Mouse (Mus musculus) MN1 (cell line): Measurements from ENCODE around the gene Sgpp1.
A peak's percentile ranks its signal among the peaks of the same experiment; 100 is the strongest.
"Not testable (repeated sequence)": the region's sequence is repeated elsewhere in the genome, so short reads cannot be mapped to it uniquely, and the experiment has no call there.

Source experiments
- DNase-seq: peaks from one replicate; pipeline ENCODE4 v3.0.0-alpha.2; 2016; ENCODE audit warnings: low spot score

Sgpp1 gene

DNA sequence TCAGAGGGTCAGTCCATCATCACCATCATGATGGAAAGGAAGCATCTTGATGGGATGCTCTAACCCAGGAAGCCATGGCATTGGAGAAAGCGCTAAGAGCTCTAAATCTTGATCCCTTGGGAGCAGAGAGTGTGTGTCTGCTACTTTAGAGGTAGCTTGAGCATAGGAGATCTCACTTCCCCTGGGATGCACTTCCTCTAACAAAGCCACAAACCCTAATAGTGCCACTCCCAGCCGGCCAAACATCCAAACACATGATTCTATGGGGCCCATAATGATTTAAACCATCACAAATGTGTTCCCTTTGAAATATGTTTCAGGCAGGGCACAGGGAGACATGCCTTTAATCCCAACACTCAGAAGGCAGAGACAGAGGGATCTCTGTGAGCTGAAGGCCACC, 46.5 kb downstream of the Sgpp1 start:
- DNase-seq, result no peak

- DNase-seq, result no peak
Measured at GRCm38 (mm10) chr12:75687314-75687713, 48.2 kb downstream of the Sgpp1 start.

GRCm38 (mm10) chr12:75684026-75684425, 51.5 kb downstream of the Sgpp1 start:
- DNase-seq, result not testable (repeated sequence)

DNA sequence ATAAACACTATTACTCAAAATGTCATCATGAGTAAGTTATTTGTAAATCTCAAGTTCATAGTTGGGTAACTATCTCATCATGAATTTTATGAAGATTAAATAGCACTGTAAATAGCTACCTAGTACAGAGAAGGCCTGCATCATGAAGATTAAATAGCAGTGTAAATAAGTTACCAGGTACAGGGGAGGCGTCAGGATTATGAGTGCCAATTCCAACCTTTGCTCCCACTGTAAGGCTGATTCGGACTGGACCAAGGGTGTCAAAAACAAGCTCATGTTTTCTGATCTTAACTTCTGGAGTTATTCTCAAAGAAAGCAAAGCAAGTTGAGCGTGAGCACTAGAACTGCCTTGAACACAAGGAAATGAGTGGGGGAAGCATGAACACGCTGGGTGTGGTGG, 51.9 kb downstream of the Sgpp1 start:
- no peak for DNase-seq

GRCm38 (mm10) chr12:75682842-75683241, 52.7 kb downstream of the Sgpp1 start:
- no peak for DNase-seq

DNA sequence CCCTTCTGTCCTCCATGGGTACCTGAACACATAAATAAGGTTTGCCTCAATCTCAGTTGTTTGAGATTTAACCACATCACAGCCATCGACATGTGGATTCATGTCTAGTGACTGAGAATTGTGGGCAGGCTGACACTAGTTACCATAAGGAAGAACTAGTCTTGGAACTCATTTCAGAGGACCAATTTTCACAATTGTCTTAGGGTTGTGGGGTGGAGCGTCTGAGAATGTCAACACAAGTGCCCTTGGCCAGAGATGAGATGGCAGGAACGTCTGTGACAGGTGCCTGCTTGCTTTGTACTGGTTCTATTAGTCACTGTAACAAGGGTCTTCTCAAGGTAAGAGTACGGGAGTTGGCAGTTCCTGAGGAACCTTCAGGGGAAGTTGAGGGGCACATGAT, 54.4 kb downstream of the Sgpp1 start:
- no peak for DNase-seq

DNA sequence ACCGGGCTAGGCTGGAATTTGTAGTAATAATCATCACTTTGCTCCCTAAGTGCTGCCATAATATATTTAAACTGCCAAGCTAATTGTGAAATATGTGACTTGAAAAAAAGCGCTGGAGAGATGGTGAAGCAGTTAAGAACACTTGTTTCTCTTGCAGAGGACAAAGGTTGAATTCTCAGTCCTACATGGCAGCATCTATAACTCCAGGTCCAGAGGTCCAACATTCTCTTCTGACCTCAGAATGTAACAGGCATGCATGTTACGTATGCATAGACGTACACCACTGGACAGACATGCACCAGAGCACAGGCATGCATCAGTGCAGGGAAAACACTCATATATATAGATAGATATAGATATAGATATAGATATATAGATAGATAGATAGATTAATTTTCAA, 57.1 kb downstream of the Sgpp1 start:
- no peak for DNase-seq

DNA sequence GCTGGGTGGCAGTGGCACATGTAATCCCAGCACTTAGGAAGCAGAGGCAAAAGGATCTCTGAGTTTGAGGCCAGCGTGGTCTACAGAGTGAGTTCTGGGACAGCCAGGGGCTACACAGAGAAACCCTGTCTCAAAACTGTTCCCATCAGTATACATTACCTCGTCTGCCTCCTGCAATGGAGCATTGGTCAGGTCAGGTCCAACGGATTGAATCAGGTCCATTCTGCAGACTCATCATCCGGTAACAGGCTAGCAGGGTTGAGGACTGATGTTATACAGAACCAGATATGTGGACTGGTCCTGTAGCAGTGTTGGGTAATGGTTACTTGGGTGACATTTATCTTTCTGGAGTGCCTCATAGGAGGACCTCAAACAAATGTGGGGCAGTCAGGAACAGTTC, 62.9 kb downstream of the Sgpp1 start:
- DNase-seq, result no peak

- no peak for DNase-seq
Measured at GRCm38 (mm10) chr12:75671759-75672315, 63.7 kb downstream of the Sgpp1 start.

DNA sequence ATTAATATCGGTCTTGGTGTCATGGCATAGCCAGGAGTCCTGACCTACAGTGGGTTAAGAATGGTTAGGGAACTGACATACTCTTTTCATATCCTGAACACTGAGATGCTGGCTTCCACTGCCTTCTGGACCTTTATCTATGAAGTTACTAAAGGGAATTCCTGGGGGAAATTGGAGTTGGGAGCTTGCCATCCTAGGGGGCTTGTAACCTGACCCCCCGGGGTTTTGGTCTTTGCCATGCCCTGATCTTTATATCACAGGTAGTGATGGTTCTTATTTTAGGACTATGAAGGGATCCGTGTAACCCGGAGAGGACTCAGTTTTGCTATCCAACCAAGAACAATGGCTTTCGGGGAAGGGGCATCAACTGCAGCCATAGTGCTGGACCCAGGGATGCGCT, 64.9 kb downstream of the Sgpp1 start:
- DNase-seq, result no peak

DNA sequence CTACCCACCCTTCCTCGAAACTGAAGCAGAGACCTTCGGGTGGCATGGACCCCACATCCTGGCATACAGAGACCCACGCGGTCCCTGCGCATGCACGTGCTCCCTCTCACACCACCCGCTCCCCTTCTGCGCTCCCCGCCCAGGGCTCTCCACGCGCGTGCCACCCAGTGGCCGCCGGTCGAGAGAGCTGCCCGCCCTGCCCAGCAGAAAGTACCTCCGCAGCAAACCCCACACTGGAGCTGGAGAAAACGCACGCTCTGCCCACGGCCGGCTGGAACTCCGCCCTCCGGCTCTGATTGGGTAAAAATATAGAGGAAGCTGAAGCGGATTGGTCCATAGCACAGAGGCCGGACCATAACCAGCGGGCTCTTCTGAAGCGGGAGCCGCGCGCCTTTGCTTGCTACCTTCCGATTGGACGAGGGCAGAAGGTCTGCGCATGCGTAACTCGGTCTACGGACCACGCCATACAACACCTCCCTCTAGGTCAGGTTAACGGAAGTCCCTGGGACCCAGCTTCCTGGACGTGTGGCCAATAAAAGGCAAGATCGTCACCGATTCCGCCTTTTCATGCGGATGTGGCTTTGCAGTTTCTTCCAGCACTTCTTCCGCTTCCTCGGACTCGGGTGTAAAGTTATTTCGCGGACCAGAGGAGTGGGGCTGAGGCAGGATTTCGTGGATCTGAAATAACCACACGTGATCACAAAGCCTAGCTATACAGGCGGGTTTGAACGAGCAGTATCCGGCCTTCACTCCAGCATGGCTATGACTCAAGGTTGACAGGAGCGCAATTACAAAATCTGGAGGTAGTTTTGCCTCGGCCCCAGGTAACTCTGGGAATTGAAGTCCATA, 66.0 kb downstream of the Sgpp1 start, which contains the start of gene Wdr89:
Gene Wdr89 (minus strand): TSS at position 280 of the 849 bp plus-strand sequence.
- peak; percentile 100 for DNase-seq

DNA sequence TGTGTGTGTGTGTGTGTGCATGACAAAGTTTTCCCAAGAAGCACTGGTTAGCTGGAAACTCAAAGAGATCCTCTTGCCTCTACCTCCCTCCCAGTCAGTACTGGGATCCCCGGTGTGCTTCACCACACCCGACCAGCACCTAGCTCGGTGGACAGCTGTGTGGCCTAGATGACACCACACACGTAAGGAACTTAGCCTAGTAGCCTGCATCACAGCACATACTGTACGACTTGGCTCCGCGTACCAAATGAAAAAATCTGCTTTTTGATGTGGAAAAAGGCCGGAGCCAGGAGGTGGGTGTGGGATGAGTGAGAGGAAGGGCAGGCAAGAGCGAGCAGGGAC, 66.6 kb downstream of the Sgpp1 start:
- DNase-seq, result no peak

DNA sequence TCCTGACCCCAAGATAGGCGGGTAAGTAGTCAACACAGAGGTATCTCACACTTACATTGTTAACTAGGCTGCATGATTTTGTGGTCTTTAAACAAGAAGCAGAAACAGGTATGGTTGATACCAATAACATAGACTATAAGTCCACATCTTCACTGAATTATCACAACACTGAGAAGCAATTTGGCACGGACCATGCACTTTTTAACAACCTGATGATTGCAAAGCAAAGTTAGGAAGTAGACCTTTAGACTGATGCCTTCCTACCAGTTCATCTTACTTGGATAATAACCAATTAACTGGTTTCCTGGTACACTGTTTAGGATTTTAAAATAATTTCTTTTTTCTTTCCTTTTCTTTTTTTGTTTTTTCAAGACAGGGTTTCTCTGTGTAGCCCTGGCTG, 67.3 kb downstream of the Sgpp1 start:
- DNase-seq, result no peak

- no peak for DNase-seq
Measured at GRCm38 (mm10) chr12:75666939-75667338, 68.6 kb downstream of the Sgpp1 start.

GRCm38 (mm10) chr12:75664516-75664810, 71.1 kb downstream of the Sgpp1 start:
- no peak for DNase-seq
